ENCODE assay signal across 8 mouse cellular contexts in the genomic region with DNA sequence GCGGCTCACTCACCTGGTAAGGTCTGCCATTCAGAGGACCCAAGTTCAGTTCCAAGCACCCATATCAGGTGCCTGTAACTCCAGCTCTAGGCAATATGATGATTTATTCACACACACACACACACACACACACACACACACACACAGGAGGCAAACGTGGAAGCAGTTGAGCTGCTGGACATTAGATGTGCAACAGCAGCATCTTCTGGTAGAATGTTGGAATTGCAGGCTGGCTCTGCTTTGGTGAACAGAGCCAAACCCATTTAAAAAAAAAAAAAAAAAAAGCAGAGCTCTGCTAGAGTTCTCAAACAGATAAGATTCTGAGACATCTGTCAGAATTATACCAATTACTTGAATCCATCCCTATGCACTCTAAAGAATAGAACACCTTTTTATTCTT. TPM values are rescaled to one million over a fixed set of nuclear protein-coding genes. Genes with fewer than 3 reads are reported as not detected.
DNase-seq lines count a peak whose midpoint lies in the region.

No protein-coding gene starts in this region.

- WGBS in large intestine, adult 2 months = 46% methylated on average over 2 of the region's 2 CpGs

- DNase-seq in CD4-positive, CD25-positive, alpha-beta regulatory T cell, adult 2 months (ENCODE audit: low read depth, low spot score) = peak; percentile 95
- peak; percentile 97 for DNase-seq in MN1 (ENCODE audit: low spot score)
- peak; percentile 85 to 89 for DNase-seq in cerebellum, postnatal 14 days
- DNase-seq in gastrocnemius, adult 8-10 months (ENCODE audit: low spot score in 2 of 2) = peak; percentile 46 to 62
- DNase-seq in large intestine, adult 2 months (ENCODE audit: low read depth, low spot score) = peak; percentile 81
- peak; percentile 71 to 79 for DNase-seq in lung, adult 18-20 months
- DNase-seq in retina, postnatal 7 days (ENCODE audit: low read depth, low spot score) = peak; percentile 80
- peak; percentile 54 for DNase-seq in urinary bladder, postnatal 25 days (ENCODE audit: low spot score)

RNA-seq across cellular contexts. Expression of a gene that starts 4.7 kb away (rescaled TPM):
- total RNA-seq in gastrocnemius, adult 8-10 months (2022) = under 1 TPM in 1 of 4 experiments, not detected in 3; 0.35 TPM
- polyA plus RNA-seq in large intestine, adult 2 months (2012; rRNA removed) = 13.7 and 21.9 TPM in 2 replicates

RNA-seq across cellular contexts. Expression of a gene that starts 13.7 kb away (rescaled TPM):
- under 1 TPM in 2 of 4 experiments, not detected in 2; 0.36 to 0.40 TPM for total RNA-seq in gastrocnemius, adult 8-10 months (2022)
- polyA plus RNA-seq in large intestine, adult 2 months (2012; rRNA removed) = 4.5 and 9.9 TPM in 2 replicates

RNA-seq across cellular contexts. Expression of a gene that starts 46.1 kb away (rescaled TPM):
- total RNA-seq in gastrocnemius, adult 8-10 months (2022) = under 1 TPM in 1 of 4 experiments, not detected in 3; 0.07 TPM
- polyA plus RNA-seq in large intestine, adult 2 months (2012; rRNA removed) = 48.3 and 70.0 TPM in 2 replicates

RNA-seq across cellular contexts. Expression of a gene that starts 46.3 kb away (rescaled TPM):
- 1 to 10 TPM; 1.6 to 4.0 (median 2.1) TPM for total RNA-seq in gastrocnemius, adult 8-10 months (2022)
- 191 and 206 TPM in 2 replicates for polyA plus RNA-seq in large intestine, adult 2 months (2012; rRNA removed)

Comparison
In these comparisons a context has a peak if more than half of its experiments do, and no peak if none do; other contexts are left out.
1. Peak in every context shown above with its lines: DNase-seq.